Mouse (Mus musculus) right cerebral cortex, postnatal 25 days (tissue): ENCODE data around the gene Trp63.
"Not testable (repeated sequence)": the region's sequence is repeated elsewhere in the genome, so short reads cannot be mapped to it uniquely, and the experiment has no call there.

Experiments used
- DNase-seq: peaks from one replicate; pipeline ENCODE4 v3.0.0; 2022

Gene Trp63

GRCm38 (mm10) chr16:25683531-25684248 is at the start of gene Trp63:
Gene Trp63, plus strand, starts transcription at chr16:25683763.
- DNase-seq, result no peak

DNA sequence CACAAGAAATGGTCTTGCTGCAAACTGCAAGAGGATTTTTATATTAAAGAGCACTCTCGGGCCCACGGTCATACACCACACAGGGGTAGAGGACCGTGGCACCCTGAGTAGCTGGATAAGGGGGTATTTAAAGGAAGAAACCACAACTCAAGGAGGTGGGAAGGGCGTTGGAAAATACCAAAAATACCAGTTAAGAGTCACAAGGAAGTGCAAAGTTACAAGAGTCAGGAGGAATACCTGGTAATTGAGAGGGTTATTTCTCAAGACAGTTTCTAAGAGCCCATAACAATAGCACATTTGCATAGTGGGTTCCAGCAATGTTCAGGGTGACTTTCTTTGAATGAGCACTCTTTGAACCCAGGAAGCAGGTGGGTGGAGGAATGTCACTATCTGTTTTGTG is 38.8 kb upstream of the Trp63 start:
- not testable (repeated sequence) for DNase-seq

- DNase-seq, result no peak
Observed at GRCm38 (mm10) chr16:25660510-25661235, 22.9 kb upstream of the Trp63 start.

DNA sequence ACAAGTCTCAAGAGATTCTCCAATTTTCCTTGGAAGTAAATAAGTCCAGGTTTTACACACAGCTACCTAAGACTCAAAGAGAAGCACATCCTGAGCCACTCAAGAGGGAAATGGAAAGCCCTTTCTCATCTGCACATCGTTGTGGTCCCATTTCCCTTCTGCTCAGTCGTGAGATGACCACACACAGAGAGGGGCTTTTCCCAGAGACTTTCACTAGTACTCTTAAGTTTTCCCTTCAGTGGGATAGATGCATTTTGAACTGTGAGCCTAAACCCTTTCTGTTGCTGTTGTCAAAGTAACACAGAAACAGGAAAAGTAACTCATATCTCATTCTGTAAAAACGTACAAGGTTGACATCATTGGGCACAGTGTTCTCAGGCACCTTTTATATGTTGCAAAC is 20.4 kb upstream of the Trp63 start:
- DNase-seq, result no peak

GRCm38 (mm10) chr16:25673861-25674440 is 9.6 kb upstream of the Trp63 start:
- no peak for DNase-seq

GRCm38 (mm10) chr16:25680369-25680768 is 3.2 kb upstream of the Trp63 start:
- DNase-seq, result peak; percentile 23

DNA sequence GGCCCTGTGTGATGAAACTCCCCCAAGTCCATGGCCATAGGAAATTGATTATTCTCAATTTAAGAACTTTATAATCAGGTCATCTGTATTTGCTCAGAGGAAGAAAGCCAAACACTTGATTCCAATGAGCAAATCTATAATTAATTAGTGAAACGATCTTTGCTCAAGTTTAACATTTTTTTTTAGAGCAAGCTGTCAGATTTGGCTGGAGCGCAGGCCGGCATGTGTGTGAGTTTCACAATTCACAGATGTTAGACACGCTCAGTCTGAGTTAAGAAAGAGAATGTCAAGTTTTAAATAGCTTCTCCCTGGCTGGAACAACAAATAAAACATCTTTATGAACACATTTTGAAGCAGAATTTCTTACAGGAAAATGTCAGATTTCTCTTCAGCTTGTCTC is 1.0 kb upstream of the Trp63 start:
- peak; percentile 14 for DNase-seq

DNA sequence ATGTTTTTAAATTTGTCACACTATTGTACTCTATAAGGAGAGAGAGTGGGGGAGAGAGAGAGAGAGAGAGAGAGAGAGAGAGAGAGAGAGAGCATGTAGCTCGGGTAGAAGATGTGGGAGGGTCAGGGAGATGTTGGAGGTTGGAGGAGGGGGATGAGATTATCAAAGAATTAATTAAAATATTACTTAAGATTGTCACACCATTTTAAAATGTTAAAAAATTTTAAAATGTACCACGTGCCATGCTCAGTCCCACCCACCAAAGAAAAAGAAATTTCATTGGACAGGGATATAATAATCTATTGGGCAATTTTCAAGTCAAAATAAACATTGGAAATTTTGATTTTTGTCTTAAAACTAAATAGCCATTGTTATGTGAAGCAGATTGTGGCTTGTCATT is 1.0 kb downstream of the Trp63 start:
- DNase-seq, result no peak

DNA sequence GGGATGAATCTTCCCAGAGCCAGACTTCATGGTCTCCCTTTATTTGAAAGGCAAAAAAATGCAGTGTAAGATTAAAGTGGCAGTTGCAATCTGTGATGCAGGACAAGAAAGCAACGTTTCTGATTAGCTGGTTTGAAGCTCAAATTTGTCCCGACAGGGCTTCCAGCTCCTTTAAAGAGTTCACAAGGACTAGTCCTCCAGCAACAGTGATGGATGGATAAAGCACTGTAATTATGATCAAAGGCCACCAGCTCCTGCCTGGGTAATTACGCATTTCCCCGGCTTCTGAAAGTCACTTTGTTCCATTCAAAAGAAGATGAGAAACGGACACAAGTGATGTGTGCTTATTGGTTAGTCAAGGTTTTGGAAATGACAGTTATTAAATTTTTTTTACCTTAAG is 7.0 kb downstream of the Trp63 start:
- DNase-seq, result no peak

- DNase-seq, result no peak
Observed at GRCm38 (mm10) chr16:25701252-25701651, 17.7 kb downstream of the Trp63 start.

- no peak for DNase-seq
Observed at GRCm38 (mm10) chr16:25706260-25706659, 22.7 kb downstream of the Trp63 start.

- DNase-seq, result no peak
Observed at GRCm38 (mm10) chr16:25715790-25716189, 32.2 kb downstream of the Trp63 start.

- no peak for DNase-seq
Observed at GRCm38 (mm10) chr16:25723131-25723530, 39.6 kb downstream of the Trp63 start.

DNA sequence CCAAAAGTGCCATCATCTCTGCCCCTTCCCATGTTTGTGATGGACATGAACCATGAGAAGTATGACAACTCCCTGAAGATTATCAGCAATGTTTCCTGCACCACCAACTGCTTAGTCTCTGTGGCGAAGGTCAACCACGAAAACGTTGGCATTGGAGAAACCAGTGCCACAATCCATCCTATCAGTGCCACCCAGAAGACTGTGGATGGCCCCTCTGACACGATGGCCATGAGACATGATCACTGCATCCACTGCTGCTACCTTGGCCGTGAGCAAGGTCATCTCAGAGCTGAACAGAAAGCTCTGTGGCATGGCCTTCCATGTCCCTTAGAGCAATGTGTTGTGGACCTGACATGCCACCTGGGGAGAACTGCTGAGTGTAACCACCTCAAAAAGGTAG is 43.4 kb downstream of the Trp63 start:
- DNase-seq, result no peak

DNA sequence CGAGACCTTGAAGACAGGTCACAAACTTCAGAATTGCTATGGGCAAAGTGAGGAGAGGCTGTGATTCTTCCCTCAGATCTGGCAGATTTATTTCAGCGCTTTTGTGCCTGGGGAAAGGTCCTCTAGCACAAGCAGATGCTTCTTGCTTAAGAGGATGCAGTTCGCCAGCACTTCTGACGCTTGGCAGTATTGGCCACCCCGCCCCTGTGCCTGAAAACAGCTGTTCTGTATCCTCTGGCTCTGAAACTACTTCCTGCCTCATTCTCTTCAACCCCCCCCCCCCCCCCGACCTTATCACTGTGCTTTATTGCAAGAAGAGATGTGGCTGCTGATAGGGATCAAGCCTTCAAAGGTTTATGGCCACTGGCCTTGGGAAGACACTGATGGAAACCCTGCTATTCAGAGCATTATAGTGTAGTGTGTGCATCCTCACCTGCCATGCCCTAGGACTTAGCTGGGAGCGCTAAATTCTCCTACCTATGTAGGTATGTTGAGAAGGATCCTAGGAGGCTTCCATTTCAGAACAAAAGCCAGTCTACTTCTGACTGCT is 44.5 kb downstream of the Trp63 start:
- no peak for DNase-seq

- no peak for DNase-seq
Observed at GRCm38 (mm10) chr16:25736912-25737311, 53.3 kb downstream of the Trp63 start.

DNA sequence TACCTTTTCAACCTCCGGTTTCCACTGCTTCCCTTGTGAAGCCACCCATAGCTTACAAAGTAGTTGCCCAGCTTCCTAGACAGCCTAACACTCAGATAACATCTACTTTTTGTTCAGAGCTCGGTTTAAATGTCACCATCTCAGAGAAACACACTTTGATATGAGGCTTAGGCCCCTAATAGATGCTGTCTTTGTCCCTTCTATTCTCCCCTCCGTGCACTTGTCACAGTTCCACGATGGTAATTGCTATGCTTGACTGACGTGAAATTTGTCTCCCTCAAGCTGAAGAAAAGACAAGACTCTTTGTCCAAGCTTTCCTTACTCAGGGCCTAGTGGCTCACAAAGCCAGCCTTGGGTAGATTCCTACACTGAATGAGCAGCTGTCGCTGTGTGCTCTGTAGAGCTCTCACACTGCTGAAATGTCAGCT is 54.1 kb downstream of the Trp63 start:
- DNase-seq, result no peak

DNA sequence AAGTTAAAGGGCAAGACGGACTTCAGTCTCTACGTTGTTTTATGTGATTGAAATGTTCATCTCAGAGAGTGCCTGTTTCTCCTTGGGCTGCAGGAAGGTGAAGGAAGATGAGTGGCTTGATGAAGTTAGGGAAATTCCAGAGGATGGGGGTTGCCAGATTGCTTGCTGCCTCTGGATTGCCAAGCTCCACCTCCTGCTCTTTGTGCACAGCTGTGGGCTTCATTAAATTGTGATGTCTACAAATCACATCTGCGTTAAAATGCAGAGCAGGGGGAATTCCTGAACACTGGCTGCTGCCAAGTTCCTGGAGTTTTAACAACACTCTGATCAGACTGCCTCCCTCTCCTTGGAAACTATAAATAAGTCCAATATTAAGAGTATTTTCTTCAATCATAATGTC is 63.2 kb downstream of the Trp63 start:
- DNase-seq, result no peak

DNA sequence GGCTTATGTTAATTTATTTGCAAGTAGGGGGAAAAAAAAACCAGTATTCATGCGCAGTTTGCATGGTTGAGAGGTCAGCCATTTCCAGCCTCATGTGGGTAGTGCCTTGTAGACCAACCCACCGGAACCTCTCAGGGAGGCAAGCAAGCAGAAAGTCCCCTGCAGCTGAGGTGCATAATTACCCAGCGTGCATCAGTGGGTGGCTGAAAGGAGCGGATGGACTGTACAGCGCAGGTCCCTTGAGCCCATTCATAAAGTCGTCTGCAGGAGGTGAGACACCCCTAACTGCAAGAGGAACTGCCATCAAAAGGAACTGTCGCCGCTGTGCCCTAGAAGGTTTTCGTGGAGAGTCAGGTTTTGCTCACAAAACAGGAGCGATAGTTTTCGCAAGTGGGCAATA is 68.3 kb downstream of the Trp63 start:
- DNase-seq, result no peak

- no peak for DNase-seq
Observed at GRCm38 (mm10) chr16:25758108-25758507, 74.5 kb downstream of the Trp63 start.

DNA sequence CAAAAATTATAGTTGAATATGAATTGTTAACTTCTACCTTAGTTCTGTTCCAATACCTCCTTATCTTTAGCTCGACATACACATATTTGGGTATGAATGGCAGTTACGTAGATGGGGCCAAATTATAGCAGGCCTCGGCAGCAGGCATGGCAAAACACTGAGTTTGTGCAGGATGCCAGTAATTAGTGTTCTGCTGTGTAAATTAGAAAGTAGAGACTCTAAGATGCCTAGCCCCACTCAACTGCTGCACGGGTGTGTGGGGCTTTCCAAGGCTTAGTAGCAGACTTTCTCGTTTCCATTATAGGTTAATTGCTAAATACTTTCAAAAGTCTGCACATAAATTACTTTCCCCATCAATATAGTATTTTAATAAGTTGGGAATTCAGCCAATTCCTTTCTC is 82.0 kb downstream of the Trp63 start:
- no peak for DNase-seq

DNA sequence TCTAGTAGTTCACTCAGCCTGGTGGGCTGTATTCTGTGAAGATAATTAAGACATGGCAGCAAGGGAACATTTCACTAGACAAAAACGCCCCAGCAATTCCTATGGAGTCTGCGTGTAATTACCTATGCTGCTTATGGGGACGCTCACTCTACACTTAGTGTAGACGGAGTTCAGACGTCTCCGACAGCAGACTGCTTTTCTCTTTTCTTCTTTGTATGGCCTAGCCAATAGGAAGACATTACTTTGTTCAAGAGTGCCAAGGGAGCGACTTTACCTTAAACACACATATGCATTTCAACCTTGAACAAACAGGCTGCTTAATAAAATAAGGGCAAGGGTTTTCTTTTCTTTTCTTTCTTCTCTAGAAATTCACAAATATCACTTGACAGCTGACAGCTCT is 91.0 kb downstream of the Trp63 start:
- DNase-seq, result no peak

- DNase-seq, result no peak
Observed at GRCm38 (mm10) chr16:25777501-25777900, 93.9 kb downstream of the Trp63 start.

- no peak for DNase-seq
Observed at GRCm38 (mm10) chr16:25779964-25780363, 96.4 kb downstream of the Trp63 start.
